Mouse (Mus musculus) heart, postnatal 10 days (tissue): ENCODE measurements around the gene Olfr1419. TPM values are rescaled to one million over a fixed set of nuclear protein-coding genes. Genes with fewer than 3 reads are reported as not detected.
A peak's percentile ranks its signal among the peaks of the same experiment; 100 is the strongest.
"Not testable (repeated sequence)": the region's sequence is repeated elsewhere in the genome, so short reads cannot be mapped to it uniquely, and the experiment has no call there.

ENCODE experiments used
- DNase-seq, 2 experiments: peaks; one replicate each; pipeline ENCODE4 v3.0.0; 2021
- intact Hi-C: fragments of 180-260 bp; cut with DNase I; formaldehyde crosslinking; loops from one replicate; pipeline ENCODE4 v1.15.1; 2025
- total RNA-seq, 2 experiments: library from RNA; stranded (reverse); gene quantifications; 2 replicates each; pipeline ENCODE4 v1.2.3; 2021

The Olfr1419 gene
- not detected for total RNA-seq

GRCm38 (mm10) chr19:11875006-11875405 is at the start of gene Olfr1419:
Gene Olfr1419, minus strand, starts transcription at chr19:11875106.
- intact Hi-C loops: no loop called here
- DNase-seq: no peak

GRCm38 (mm10) chr19:11922515-11922914 is 47.6 kb upstream of the Olfr1419 start:
- intact Hi-C loops, DNase-seq: not testable (repeated sequence)

DNA sequence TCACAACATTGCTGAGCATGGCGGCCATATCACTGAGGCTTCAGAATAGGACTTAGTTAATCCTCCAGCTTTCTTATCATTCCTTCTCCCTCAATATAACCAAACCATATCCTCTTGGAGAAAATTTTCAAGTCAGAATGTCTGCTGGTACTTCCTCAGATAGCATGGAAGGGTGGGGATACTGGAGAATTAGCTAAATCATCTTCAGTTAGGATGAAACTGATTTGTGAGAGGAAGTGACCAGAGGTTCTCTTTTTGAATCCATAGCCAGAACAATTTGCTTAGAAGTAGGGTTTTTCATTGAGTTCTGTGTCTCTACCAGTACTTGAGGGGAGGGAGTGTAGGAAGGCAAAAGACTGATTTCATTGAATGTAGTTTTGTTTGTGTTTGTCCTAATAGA is 47.2 kb upstream of the Olfr1419 start:
- no peak for DNase-seq
- intact Hi-C loops: no loop called here

- intact Hi-C loops: no loop called here
- peak; percentile 25 to 38 for DNase-seq
Measured at GRCm38 (mm10) chr19:11915804-11916203, 40.9 kb upstream of the Olfr1419 start.

GRCm38 (mm10) chr19:11912533-11913121 is 37.7 kb upstream of the Olfr1419 start:
- peak; percentile 74 to 75 for DNase-seq
- intact Hi-C loops: loop anchor here (1.0 to 2.0 kb wide), 2 partner anchors 54 to 99 kb away; no protein-coding TSS in a partner anchor

- peak; percentile 99 for DNase-seq
- intact Hi-C loops: loop anchor here (1.0 to 2.0 kb wide), 2 partner anchors 55 to 99 kb away; no protein-coding TSS in a partner anchor
Measured at GRCm38 (mm10) chr19:11912037-11912532, 37.2 kb upstream of the Olfr1419 start, which contains the start of gene Patl1. Gene Patl1, plus strand, starts transcription at chr19:11912399.

DNA sequence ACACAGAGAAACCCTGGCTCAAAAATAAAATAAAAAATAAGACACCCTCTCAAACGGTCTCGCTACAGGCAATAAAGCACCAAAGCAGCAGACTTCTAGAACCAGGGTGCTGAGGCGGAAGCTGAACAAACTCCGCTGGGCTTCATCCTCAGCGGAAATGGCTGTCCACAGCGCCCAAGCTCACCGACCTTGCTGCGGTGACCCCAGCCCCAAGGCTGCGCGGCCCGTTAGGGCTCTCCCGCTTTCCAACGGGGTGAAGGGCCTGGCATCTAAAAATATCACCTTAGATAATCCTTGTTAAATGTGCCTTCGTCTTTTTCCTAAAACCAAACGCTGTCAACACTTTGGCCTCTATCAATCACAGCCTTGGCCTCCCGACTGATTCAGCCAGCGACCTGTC is 36.7 kb upstream of the Olfr1419 start:
- DNase-seq: no peak
- intact Hi-C loops: loop anchor here (1.0 to 2.0 kb wide), 3 partner anchors 55 to 133 kb away; no protein-coding TSS in a partner anchor

DNA sequence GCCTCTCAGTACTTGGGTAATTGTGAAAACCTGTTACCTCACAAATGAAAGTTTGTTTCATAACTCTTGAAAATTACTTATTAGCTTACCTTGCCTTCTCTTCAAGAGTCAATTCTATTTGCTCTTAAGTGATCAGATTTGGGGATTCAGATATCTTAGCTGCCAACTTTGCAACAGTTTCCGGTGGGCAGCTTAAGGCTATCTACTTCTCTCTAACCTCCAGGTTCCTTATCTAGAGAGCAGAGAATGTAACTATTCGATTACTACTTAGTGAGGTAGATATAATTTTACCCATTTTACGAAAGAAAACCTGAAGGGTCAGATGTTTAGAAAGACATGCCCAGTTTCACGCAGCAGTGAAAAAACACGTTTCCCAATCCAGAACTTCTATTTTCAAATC is 36.1 kb upstream of the Olfr1419 start:
- intact Hi-C loops: loop anchor here (2.0 kb wide), 1 partner anchor 132 kb away; no protein-coding TSS in a partner anchor

GRCm38 (mm10) chr19:11886265-11886664 is 11.4 kb upstream of the Olfr1419 start, which contains the start of gene Olfr1420:
Gene Olfr1420, plus strand, starts transcription at chr19:11886565.
- no peak for DNase-seq
- intact Hi-C loops: no loop called here

More for the DNA sequence above, 36.1 kb upstream of the Olfr1419 start:
- DNase-seq: no peak

GRCm38 (mm10) chr19:11878404-11878803 is 3.5 kb upstream of the Olfr1419 start:
- DNase-seq, intact Hi-C loops: not testable (repeated sequence)

DNA sequence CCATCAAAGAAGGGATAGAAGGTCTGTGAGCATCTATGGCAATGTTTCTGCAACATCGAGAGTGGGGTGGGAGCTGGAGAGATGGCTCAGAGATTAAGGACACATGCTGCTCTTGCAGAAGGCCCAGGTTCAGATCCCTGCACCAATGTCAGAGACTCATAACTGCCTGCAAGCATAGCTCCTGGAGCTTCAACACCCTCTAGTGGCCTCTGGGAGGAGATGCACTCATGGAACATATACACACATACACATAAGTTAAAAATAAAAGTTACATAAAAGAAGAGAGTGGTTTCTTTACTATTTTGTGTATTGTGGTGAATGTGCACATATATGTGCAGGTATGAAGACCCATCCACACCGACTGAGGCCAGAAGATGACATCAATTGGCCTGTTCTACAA is 7.1 kb downstream of the Olfr1419 start:
- intact Hi-C loops: no loop called here
- no peak for DNase-seq

DNA sequence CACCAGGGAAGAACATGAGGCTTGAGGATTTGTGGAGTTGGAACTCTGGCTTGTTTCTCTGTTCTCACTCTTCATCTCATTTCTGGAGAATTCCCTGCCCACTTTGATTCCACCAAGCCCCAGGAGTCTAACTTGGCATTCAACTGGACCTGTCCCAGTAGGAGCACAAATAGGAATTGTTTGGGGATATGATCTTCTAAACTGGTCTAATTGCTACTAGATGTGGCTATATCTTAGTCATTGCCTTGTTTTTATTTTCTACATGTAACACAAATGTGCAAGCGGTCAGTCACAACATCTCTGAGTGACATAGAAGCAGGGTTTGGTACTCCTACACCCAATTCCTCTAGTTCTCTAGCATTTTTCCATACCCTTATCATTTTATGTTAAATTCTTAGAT is 13.9 kb downstream of the Olfr1419 start, which contains the start of gene Olfr1418:
Gene Olfr1418, minus strand, starts transcription at position 101 of the 400 bp plus-strand sequence.
- DNase-seq: no peak
- intact Hi-C loops: no loop called here

- intact Hi-C loops: no loop called here
- no peak for DNase-seq
Measured at GRCm38 (mm10) chr19:11856506-11856905, 18.4 kb downstream of the Olfr1419 start.

DNA sequence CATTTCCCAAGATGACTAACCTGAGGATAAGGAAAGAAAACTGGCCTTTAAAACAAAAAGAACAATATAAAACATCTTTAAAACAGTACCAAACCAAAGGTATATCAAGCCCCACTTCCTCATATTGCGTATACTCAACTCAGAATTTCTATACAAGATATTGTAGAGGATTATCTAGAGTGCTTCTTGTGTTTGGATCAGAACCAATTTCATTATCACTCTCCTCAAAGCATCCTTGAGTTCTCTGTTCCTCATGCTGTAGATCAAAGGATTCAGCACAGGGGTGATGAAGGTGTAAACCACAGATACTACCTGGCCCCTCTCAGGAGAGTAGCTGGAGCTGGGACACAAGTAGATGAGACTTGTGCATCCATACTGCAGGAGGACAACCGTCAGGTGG is 20.1 kb downstream of the Olfr1419 start:
- no peak for DNase-seq
- intact Hi-C loops: no loop called here

- no peak for DNase-seq
- intact Hi-C loops: no loop called here
Measured at GRCm38 (mm10) chr19:11852652-11853051, 22.3 kb downstream of the Olfr1419 start.

DNA sequence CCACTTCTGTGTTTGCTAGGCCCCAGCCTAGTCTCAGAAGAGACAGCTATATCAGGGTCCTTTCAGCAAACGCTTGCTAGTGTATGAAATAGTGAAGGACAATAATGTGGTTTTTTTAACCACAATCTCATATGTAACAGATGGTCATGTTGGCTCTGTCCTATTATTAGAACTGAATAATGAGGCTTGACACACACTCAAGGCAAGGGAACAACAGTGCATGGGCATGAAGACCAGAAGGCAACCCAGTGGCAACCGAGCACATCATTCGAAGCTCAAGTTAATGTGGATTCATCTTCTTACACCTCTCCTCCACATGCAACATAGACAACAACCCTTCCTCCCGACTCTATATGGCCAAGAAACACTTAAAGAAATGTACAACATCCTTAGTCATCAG is 28.6 kb downstream of the Olfr1419 start:
- intact Hi-C loops: no loop called here
- DNase-seq: no peak

DNA sequence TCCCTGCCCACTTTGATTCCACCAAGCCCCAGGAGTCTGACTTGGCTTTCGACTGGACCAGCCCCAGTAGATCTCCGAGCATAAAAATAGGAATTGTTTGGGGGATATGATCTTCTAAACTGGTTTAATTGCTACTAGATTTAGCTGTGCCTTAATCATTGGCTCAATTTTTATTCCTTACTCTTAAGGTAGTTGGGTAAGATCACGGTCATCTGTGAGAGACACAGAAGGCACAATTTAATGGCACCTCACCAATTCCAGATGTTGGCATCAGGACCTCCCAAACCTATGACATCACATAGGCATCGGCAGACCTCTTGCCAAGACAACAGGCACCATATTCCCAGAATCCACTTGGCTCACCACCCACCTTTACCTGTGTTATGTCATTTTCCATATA is 35.8 kb downstream of the Olfr1419 start, which contains the start of gene Olfr1417:
Gene Olfr1417, minus strand, starts transcription at position 101 of the 400 bp plus-strand sequence.
- DNase-seq: no peak

DNA sequence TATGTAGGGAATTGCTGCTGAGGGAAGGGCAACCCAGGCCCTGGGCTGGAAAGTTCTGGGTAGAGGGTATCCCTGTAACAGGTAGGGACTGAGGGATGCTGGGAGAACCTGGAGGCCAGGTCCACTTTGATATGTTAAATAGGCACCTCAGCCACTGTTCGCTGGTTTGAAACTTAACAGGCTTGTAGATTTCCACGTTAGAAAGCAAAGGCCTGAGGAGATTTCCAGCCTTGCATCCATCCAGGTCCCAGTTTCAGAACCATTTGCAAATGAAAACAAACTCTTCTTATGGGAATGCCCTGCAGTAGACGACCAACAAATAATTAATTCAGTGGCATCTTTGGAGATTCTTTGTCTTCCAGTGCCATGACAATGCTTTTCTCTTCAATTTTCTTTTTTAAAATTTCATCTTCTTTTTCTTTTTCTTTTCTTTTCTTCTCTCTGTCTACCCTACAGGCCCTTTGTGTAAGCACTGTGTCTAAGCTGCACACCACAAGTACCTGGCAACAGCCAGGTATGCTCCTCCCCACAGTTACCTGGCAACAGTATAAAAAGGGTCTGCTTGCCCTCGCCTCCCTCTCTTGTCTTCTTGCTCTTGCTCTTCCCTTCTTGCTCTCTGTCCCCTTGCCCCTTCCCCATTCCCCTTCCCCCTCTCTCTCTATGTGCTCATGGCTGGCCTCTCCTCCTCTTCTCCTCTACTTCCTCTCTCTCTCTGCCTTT is 51.4 kb downstream of the Olfr1419 start:
- intact Hi-C loops: no loop called here

More for the DNA sequence above, 35.8 kb downstream of the Olfr1419 start, which contains the start of gene Olfr1417:
- intact Hi-C loops: no loop called here

DNA sequence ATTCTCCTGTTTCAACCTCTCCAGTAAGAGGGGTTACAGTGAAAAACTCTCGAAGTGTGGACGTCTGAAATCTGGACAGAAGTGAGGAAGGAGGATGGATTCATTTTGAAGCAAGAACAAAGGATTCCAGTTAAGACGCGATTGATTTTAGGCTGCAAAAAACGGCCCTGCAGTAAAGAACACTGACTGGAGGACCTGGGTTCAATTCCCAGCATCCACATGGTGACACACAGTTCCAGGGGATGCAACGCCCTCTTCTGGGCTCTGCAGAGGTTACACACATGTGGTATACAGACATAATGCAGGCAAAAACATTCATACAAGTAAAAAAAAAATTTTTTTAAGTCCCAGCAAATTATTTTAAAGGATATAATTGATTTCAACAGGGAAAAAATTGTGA is 54.7 kb downstream of the Olfr1419 start:
- intact Hi-C loops: loop anchor here (1.0 kb wide), 1 partner anchor 43 kb away; no protein-coding TSS in a partner anchor
- DNase-seq: no peak

More for the DNA sequence above, 51.4 kb downstream of the Olfr1419 start:
- DNase-seq: no peak

DNA sequence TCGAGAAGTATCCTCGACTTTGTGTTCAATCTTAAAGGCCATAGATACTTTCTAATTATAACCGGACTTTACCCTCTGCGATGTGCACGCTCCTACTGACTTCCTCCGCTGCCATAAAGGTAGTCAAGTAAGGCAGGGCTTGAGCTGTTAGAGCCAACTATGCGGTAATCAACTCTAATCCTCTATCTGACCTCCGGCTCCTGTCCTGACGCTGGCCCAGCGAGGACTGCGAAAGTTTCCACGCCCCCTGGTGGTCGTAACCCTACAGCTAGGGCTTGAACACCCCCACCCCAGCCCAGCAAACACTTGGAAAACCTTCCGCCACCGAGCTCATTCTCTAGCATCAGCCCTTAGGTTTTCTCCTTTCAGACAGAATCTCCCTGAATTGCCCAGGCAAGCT is 55.1 kb downstream of the Olfr1419 start:
- intact Hi-C loops: loop anchor here (1.0 to 2.0 kb wide), 3 partner anchors 17 to 191 kb away; no protein-coding TSS in a partner anchor
- peak; percentile 84 to 90 for DNase-seq

GRCm38 (mm10) chr19:11819143-11819700 is 55.7 kb downstream of the Olfr1419 start, which contains the start of gene Stx3:
Gene Stx3, minus strand, starts transcription at chr19:11819403.
- no peak for DNase-seq
- intact Hi-C loops: loop anchor here (2.0 kb wide), 2 partner anchors 16 to 192 kb away; no protein-coding TSS in a partner anchor
